Mouse (Mus musculus) cortical plate, adult 2 months (tissue): ENCODE measurements at regions not wholly inside any gene's neighbourhood (a gene's known extent, or its start where the extent isn't known, plus 50 kb on each side); places are given as distances from the start of the nearest gene placed in this dataset.

Experiments used
- CTCF ChIP-seq: fragments of 200-500 bp; IDR thresholded peaks from 2 replicates; pipeline ENCODE4 v1.5.1; 2011; ENCODE audit warnings: mild to moderate bottlenecking, control low read depth, low read length; ENCODE audit not compliant: insufficient read depth; ENCODE audit errors: extremely low read depth
- POLR2A ChIP-seq: fragments of 200-500 bp; IDR thresholded peaks from 2 replicates; pipeline ENCODE4 v1.6.1; 2011; ENCODE audit warnings: mild to moderate bottlenecking, low read length, control low read depth; ENCODE audit not compliant: insufficient read depth; ENCODE audit errors: extremely low read depth

DNA sequence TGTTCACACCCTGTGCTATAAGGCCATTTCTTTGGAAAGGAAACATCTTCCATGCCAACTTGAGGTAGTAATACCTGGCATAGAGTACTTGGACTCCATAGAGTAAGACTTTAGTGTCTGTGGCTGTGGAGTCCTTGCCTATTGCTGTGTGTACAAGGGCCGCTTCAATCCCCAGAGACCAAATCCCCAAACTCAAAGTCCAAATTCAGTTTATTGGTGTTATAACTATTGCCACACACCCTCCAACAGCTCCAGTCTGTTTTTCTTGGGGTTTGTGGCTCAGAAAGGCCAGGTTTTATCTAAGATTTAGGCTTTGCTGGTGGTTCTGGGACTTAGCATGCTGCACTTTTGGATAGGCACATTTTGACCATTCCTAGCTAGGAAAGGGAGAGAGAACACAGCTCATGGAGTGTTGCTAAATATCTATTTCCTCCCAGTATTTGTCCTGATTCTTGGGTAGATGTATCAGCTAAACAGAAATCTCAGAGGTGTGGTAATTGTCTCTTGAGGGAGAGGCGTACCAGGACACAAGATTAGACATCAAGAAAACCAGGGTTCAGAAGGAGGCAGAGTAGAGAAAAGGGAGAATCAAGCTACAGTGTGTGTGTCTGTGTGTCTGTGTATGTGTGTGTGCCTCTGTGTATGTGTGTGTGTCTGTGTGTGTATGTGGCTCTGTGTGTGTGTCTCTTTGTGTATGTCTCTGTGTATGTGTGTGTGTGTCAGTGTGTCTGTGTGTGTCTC lies 65.3 kb upstream of the Parp11 start:
- TF ChIP-seq CTCF (no peak), POLR2A (no peak)
